Mouse (Mus musculus) liver, embryonic 12.5 days (tissue): Measurements from ENCODE around the gene Gm11084. TPM values are rescaled to one million over a fixed set of nuclear protein-coding genes. Genes with fewer than 3 reads are reported as not detected.
"Not testable (repeated sequence)": the region's sequence is repeated elsewhere in the genome, so short reads cannot be mapped to it uniquely, and the experiment has no call there.

Experiments used
- ATAC-seq: fragments of 200-750 bp; cut with Nextera tagmentation; 2 replicates; pipeline ENCODE4 v1.8.0; 2017; ENCODE audit warnings: moderate number of reproducible peaks, mild to moderate bottlenecking, moderate library complexity
- H3K27ac ChIP-seq: fragments of 300-500 bp; sonication (generic); 2 replicates; pipeline ENCODE4 v1.5.1; 2016; ENCODE audit warnings: mild to moderate bottlenecking
- H3K27me3 ChIP-seq: fragments of 300-500 bp; sonication (generic); replicated peaks from 2 replicates; pipeline ENCODE4 v1.6.1; 2016; ENCODE audit warnings: mild to moderate bottlenecking, moderate library complexity
- H3K36me3 ChIP-seq: fragments of 300-500 bp; sonication (generic); 2 replicates; pipeline ENCODE4 v1.6.1; 2016; ENCODE audit warnings: mild to moderate bottlenecking, moderate library complexity
- H3K4me1 ChIP-seq: fragments of 300-500 bp; sonication (generic); 2 replicates; pipeline ENCODE4 v1.6.1; 2016
- H3K4me2 ChIP-seq: fragments of 300-500 bp; sonication (generic); 2 replicates; pipeline ENCODE4 v1.6.1; 2016; ENCODE audit warnings: mild to moderate bottlenecking, moderate library complexity
- H3K4me3 ChIP-seq: fragments of 300-500 bp; sonication (generic); 2 replicates; pipeline ENCODE4 v1.5.1; 2016; ENCODE audit warnings: mild to moderate bottlenecking, moderate library complexity
- H3K9ac ChIP-seq: fragments of 300-500 bp; sonication (generic); 2 replicates; pipeline ENCODE4 v1.6.1; 2016; ENCODE audit warnings: mild to moderate bottlenecking, moderate library complexity
- H3K9me3 ChIP-seq: fragments of 300-500 bp; sonication (generic); replicated peaks from 2 replicates; pipeline ENCODE4 v1.6.1; 2016; ENCODE audit warnings: mild to moderate bottlenecking, moderate library complexity
- WGBS: fragments of 180-500 bp; shearing (Covaris S2); methylation state at CpG from one replicate; pipeline ENCODE4 v1.1.7; 2016; ENCODE audit not compliant: insufficient replicate concordance; 5-methylcytosine and 5-hydroxymethylcytosine counted together
- polyA plus RNA-seq: library from polyadenylated mRNA; unstranded; fragments of >200 nt; fragmentation: Nextera tagmentation; extraction: Ambion mirVana; gene quantifications from 2 replicates; pipeline ENCODE4 v1.2.1, GENCODE M21; 2016

Gene Gm11084
- polyA plus RNA-seq, result not detected in 2 replicates

- no peak within 1 kb of the TSS for H3K4me3 ChIP-seq
- no peak for ATAC-seq
- H3K4me1 ChIP-seq, result peaks cover 19% of the 10 kb centered on the region
- H3K27me3 ChIP-seq, result no peaks in the 10 kb centered on the region
- H3K4me2 ChIP-seq, result no peak within 1 kb of the TSS
- WGBS, result 75% methylated on average over 5 of the region's 5 CpGs
- H3K36me3 ChIP-seq, result peaks cover 7% of the 10 kb centered on the region; the same call in 1 of the 2 replicates
- H3K9ac ChIP-seq, result no peak within 1 kb of the TSS
- H3K27ac ChIP-seq, result no peak within 1 kb of the TSS
- 0 out of 2 replicates have a peak, but pooled peaks cover 6% of the 10 kb centered on the region for H3K9me3 ChIP-seq
These were observed at the start of gene Gm11084 for GRCm38 (mm10) chr2:72986616-72987015. Gm11084 (minus strand) TSS chr2:72986716.

DNA sequence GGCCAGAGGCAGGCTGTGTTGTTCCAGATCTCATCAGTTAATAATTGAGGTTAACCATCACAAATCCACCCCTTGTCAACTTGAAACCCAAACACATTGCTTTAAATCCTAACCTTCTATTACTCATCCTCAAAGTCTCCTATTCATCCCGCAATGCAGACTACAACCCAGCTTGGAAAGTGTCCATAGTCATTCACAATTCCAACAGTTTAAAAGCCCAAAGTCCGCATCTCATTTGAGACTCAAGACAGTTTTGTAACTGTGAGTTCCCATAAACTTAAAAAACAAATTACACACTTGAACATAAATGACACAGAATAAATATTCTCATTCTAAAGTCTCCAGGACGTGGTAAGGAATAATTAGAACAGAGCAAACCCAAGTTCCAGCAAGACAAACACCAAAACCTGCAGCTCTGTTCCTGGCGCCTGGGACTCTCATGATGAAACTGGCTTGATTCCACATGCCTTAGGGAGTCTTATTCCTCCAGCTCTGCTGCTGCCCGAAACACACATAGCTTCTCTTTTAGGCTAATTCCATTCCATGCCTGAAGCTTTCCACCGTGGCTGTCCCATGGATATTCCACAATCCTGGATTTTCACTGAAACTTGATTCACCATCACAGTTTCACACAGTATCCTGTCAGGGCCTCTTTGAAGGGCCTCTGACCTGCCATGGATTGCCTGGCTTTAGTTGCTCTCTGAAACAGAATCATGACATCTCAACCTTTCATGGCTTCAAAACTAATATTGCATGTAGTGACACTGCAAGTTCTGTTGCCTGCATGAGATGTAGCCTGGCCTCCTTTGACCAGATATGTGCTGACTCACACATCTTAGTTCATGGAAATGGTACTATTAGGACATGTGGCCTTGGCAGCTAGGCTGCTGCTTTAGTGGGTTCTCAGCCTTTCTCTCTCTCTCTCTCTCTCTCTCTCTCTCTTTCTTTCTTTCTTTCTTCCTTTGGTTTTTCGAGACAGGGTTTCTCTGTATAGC lies 44.8 kb upstream of the Gm11084 start:
- Histone ChIP-seq H3K36me3 (no peaks in the 10 kb centered on the region), H3K4me2 (no peak overlapping the region), H3K9ac (no peak overlapping the region), H3K27ac (no peak overlapping the region), H3K4me1 (peaks cover 15% of the 10 kb centered on the region), H3K27me3 (0 out of 2 replicates have a peak, but pooled peaks cover 3% of the 10 kb centered on the region), H3K9me3 (no peaks in the 10 kb centered on the region), H3K4me3 (no peak overlapping the region)
- peak; percentile 60 for ATAC-seq
- WGBS, result 60% methylated on average over 7 of the region's 7 CpGs

DNA sequence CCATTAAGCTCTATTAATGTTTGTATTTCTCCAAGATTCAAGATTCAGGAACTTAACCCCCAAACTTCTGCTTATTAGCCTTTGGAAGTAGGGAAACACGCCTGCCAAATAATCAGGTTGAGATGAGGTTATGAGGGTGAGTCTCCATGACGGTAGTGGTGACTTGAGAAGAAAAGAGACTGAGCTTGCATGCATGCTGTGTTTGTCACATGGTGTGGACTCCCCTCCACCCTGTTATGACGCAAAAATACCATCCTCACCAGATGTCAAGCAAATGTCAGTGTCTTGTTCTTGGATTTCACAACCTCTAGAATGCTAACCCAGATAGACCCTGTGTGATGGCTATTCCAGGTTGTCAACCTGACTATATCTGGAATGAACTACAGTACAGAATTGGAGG lies 43.3 kb upstream of the Gm11084 start:
- WGBS, result 75% methylated on average over 3 of the region's 3 CpGs
- no peak for ATAC-seq
- no peak overlapping the region for H3K9ac ChIP-seq
- no peaks in the 10 kb centered on the region for H3K9me3 ChIP-seq
- no peak overlapping the region for H3K27ac ChIP-seq
- peaks cover 21% of the 10 kb centered on the region for H3K4me1 ChIP-seq
- no peaks in the 10 kb centered on the region for H3K36me3 ChIP-seq
- 0 out of 2 replicates have a peak, but pooled peaks cover under 1% of the 10 kb centered on the region for H3K27me3 ChIP-seq
- H3K4me3 ChIP-seq, result no peak overlapping the region
- no peak overlapping the region for H3K4me2 ChIP-seq

- H3K9me3 ChIP-seq, result no peaks in the 10 kb centered on the region
- WGBS, result 25% methylated on average over 3 of the region's 3 CpGs
- no peak overlapping the region for H3K4me3 ChIP-seq
- H3K27ac ChIP-seq, result no peak overlapping the region
- no peaks in the 10 kb centered on the region for H3K36me3 ChIP-seq
- peak overlapping the region; percentile 27 for H3K9ac ChIP-seq
- ATAC-seq, result no peak
- H3K27me3 ChIP-seq, result no peaks in the 10 kb centered on the region
- H3K4me2 ChIP-seq, result no peak overlapping the region
- H3K4me1 ChIP-seq, result peaks cover 35% of the 10 kb centered on the region
These were observed 41.5 kb upstream of the Gm11084 start for GRCm38 (mm10) chr2:73028019-73028418.

GRCm38 (mm10) chr2:73027126-73027525 lies 40.6 kb upstream of the Gm11084 start:
- H3K27me3 ChIP-seq, result no peaks in the 10 kb centered on the region
- H3K9ac ChIP-seq, result no peak overlapping the region
- H3K27ac ChIP-seq, result no peak overlapping the region
- no peak overlapping the region for H3K4me3 ChIP-seq
- no peak for ATAC-seq
- H3K36me3 ChIP-seq, result no peaks in the 10 kb centered on the region
- WGBS, result 76% methylated on average over 3 of the region's 3 CpGs
- H3K4me2 ChIP-seq, result no peak overlapping the region
- H3K9me3 ChIP-seq, result no peaks in the 10 kb centered on the region
- H3K4me1 ChIP-seq, result peaks cover 43% of the 10 kb centered on the region

- H3K9me3 ChIP-seq, result no peaks in the 10 kb centered on the region
- ATAC-seq, result peak; percentile 98
- H3K4me1 ChIP-seq, result peaks cover 69% of the 10 kb centered on the region
- H3K36me3 ChIP-seq, result no peaks in the 10 kb centered on the region
- H3K9ac ChIP-seq, result peak overlapping the region; percentile 52
- H3K4me3 ChIP-seq, result no peak overlapping the region
- H3K27ac ChIP-seq, result peak overlapping the region; percentile 91
- WGBS, result 18% methylated on average over 6 of the region's 6 CpGs
- peaks cover 3% of the 10 kb centered on the region; the same call in 1 of the 2 replicates for H3K27me3 ChIP-seq
- H3K4me2 ChIP-seq, result peak overlapping the region; percentile 58
These were observed 37.3 kb upstream of the Gm11084 start for GRCm38 (mm10) chr2:73023803-73024202.

GRCm38 (mm10) chr2:73021046-73021445 lies 34.5 kb upstream of the Gm11084 start:
- Histone ChIP-seq H3K4me1 (peaks cover 54% of the 10 kb centered on the region), H3K9ac (peak overlapping the region; percentile 3; the same call in 1 of the 2 replicates), H3K27ac (peak overlapping the region; percentile 66), H3K36me3 (no peaks in the 10 kb centered on the region), H3K27me3 (peaks cover 3% of the 10 kb centered on the region; the same call in 1 of the 2 replicates), H3K4me3 (no peak overlapping the region), H3K9me3 (no peaks in the 10 kb centered on the region; the same call in 1 of the 2 replicates), H3K4me2 (peak overlapping the region; percentile 22)
- peak; percentile 71 for ATAC-seq
- WGBS, result 43% methylated on average over 6 of the region's 6 CpGs

- H3K36me3 ChIP-seq, result no peaks in the 10 kb centered on the region
- H3K27ac ChIP-seq, result no peak overlapping the region
- peaks cover 3% of the 10 kb centered on the region; the same call in 1 of the 2 replicates for H3K27me3 ChIP-seq
- H3K4me2 ChIP-seq, result no peak overlapping the region
- WGBS, result 51% methylated on average over 9 of the region's 9 CpGs
- peaks cover 46% of the 10 kb centered on the region for H3K4me1 ChIP-seq
- no peak overlapping the region for H3K9ac ChIP-seq
- no peak overlapping the region for H3K4me3 ChIP-seq
- no peaks in the 10 kb centered on the region; the same call in 1 of the 2 replicates for H3K9me3 ChIP-seq
- ATAC-seq, result no peak
These were observed 33.0 kb upstream of the Gm11084 start for GRCm38 (mm10) chr2:73019371-73020146.

DNA sequence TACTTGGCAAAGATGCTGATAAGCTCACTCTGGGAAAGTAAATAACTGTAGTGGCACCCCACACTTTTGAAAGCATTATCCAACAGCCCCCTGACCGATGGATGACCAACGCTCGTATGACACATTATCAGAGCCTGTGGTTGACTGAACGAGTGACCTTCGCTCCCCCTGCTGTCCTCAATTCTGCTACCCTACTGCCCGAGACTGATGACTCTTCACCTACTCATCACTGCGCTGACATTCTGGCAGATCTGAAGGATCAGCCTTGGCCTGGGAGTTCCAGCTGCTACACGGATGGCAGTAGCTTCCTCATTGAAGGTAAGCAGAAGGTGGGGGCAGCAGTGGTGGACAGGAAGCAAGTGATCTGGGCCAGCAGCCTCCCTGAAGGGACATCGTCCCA lies 27.5 kb upstream of the Gm11084 start:
- peaks cover 14% of the 10 kb centered on the region for H3K9me3 ChIP-seq
- not testable (repeated sequence) for ATAC-seq, H3K27me3 ChIP-seq, H3K4me2 ChIP-seq, H3K36me3 ChIP-seq, H3K27ac ChIP-seq, H3K4me3 ChIP-seq, H3K9ac ChIP-seq, H3K4me1 ChIP-seq
- WGBS, result 34% methylated on average over 9 of the region's 9 CpGs

DNA sequence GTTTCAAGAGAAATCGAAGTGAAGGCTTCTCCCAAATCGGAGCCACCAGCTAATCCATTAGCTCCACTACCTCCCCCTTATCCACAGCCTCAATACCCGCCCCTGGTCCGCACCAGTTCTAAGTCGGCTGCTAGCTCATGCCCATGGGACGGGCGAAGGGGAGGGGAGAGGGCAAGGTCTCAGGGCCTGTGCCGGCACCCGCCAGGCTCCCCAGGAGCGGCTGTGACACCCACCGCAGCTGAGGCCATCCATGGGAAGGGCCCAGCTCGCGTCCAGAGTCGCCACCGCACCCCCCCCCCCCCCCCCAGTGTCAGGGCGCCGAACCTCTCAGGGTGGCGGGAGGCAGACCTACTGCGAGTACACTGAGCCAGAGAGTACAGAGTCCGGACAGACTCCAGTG lies 26.1 kb upstream of the Gm11084 start:
- Histone ChIP-seq H3K9me3 (peaks cover 14% of the 10 kb centered on the region), H3K27ac (no peak overlapping the region), H3K27me3 (no peaks in the 10 kb centered on the region), H3K4me3 (no peak overlapping the region), H3K4me1 (peaks cover 6% of the 10 kb centered on the region), H3K36me3 (no peaks in the 10 kb centered on the region), H3K4me2 (no peak overlapping the region), H3K9ac (no peak overlapping the region)
- 66% methylated on average over 20 of the region's 20 CpGs for WGBS
- no peak for ATAC-seq

GRCm38 (mm10) chr2:73007472-73007871 lies 21.0 kb upstream of the Gm11084 start:
- Histone ChIP-seq H3K27me3 (no peaks in the 10 kb centered on the region), H3K9ac (no peak overlapping the region), H3K4me2 (no peak overlapping the region), H3K9me3 (peaks cover 14% of the 10 kb centered on the region), H3K4me1 (peaks cover 46% of the 10 kb centered on the region), H3K4me3 (no peak overlapping the region), H3K27ac (no peak overlapping the region), H3K36me3 (no peaks in the 10 kb centered on the region)
- no peak for ATAC-seq
- 49% methylated on average over 9 of the region's 9 CpGs for WGBS
